Mouse (Mus musculus) liver, embryonic 14.5 days (tissue): Measurements from ENCODE around the gene Olfr616. TPM values are rescaled to one million over a fixed set of nuclear protein-coding genes. Genes with fewer than 3 reads are reported as not detected.

Source experiments
- ATAC-seq: fragments of 200-750 bp; cut with Nextera tagmentation; 2 replicates; pipeline ENCODE4 v1.8.0; 2017; ENCODE audit warnings: moderate number of reproducible peaks, mild to moderate bottlenecking, moderate library complexity; ENCODE audit not compliant: insufficient read depth
- DNase-seq, 3 experiments: peaks; one replicate each; pipeline ENCODE4 v3.0.0-alpha.2; 2012 to 2013; ENCODE audit warnings: low read depth in 3 of 3, low spot score in 3 of 3
- H3K27ac ChIP-seq: fragments of 300-500 bp; sonication (generic); 2 replicates; pipeline ENCODE4 v1.5.1; 2014; ENCODE audit warnings: moderate library complexity, mild to moderate bottlenecking, control low read depth, inconsistent platforms
- H3K27me3 ChIP-seq: fragments of 300-500 bp; sonication (generic); 2 replicates; pipeline ENCODE4 v1.6.1; 2014; ENCODE audit warnings: mild to moderate bottlenecking, low read length, moderate library complexity; ENCODE audit not compliant: control insufficient read depth, insufficient read depth
- H3K36me3 ChIP-seq: fragments of 300-500 bp; sonication (generic); replicated peaks from 2 replicates; pipeline ENCODE4 v1.6.1; 2014; ENCODE audit warnings: low read depth; ENCODE audit not compliant: control insufficient read depth, insufficient read depth
- H3K4me1 ChIP-seq, 2 experiments: fragments of 200-500 bp in 1 of 2; fragments of 300-500 bp in 1 of 2; sonication (generic) in 1 of 2; replicated peaks; 2 replicates each; pipeline ENCODE4 v1.6.1; 2012 to 2014; ENCODE audit warnings: antibody characterized with exemption in 1 of 2, inconsistent platforms in 1 of 2, low read length in 1 of 2; ENCODE audit not compliant: control insufficient read depth in 2 of 2, insufficient read depth in 2 of 2
- H3K4me2 ChIP-seq: fragments of 300-500 bp; sonication (generic); 2 replicates; pipeline ENCODE4 v1.6.1; 2014; ENCODE audit warnings: low read depth, mild to moderate bottlenecking, control low read depth, moderate library complexity
- H3K4me3 ChIP-seq, 2 experiments: fragments of 200-500 bp in 1 of 2; fragments of 300-500 bp in 1 of 2; sonication (generic) in 1 of 2; 2 replicates each; pipeline ENCODE4 v1.5.1; 2012 to 2014; ENCODE audit warnings: low read depth in 2 of 2, low read length in 2 of 2, mild to moderate bottlenecking in 2 of 2, control low read depth in 1 of 2, inconsistent platforms in 1 of 2, moderate library complexity in 1 of 2; ENCODE audit not compliant: insufficient read depth in 1 of 2
- H3K9ac ChIP-seq: fragments of 300-500 bp; sonication (generic); replicated peaks from 2 replicates; pipeline ENCODE4 v1.6.1; 2014; ENCODE audit warnings: mild to moderate bottlenecking, control low read depth, moderate library complexity
- H3K9me3 ChIP-seq: fragments of 300-500 bp; sonication (generic); 2 replicates; pipeline ENCODE4 v1.6.1; 2016; ENCODE audit warnings: low read length, mixed read lengths; ENCODE audit not compliant: control insufficient read depth
- CTCF ChIP-seq: IDR thresholded peaks from 2 replicates; pipeline ENCODE4 v1.5.1; 2016; ENCODE audit warnings: antibody characterized with exemption, low read depth, control low read depth
- EP300 ChIP-seq: IDR thresholded peaks from 2 replicates; pipeline ENCODE4 v1.6.1; 2016; ENCODE audit warnings: antibody characterized with exemption, low read depth
- WGBS: fragments of 180-500 bp; shearing (Covaris S2); extraction: QIAGEN DNeasy Blood & Tissue Kit; methylation state at CpG from one replicate; pipeline ENCODE4 v1.1.7; 2014; ENCODE audit not compliant: insufficient replicate concordance; 5-methylcytosine and 5-hydroxymethylcytosine counted together
- polyA plus RNA-seq, 2 experiments: library from polyadenylated mRNA; depleted of rRNA in 1 of 2; stranded (reverse) in 1 of 2; unstranded in 1 of 2; fragments of >200 nt; fragmentation: Nextera tagmentation in 1 of 2; extraction: Ambion mirVana in 1 of 2; gene quantifications; 2 replicates each; pipeline versions ENCODE4 v1.2.1 to v1.2.3; 2012 to 2014

The Olfr616 gene
- not detected in 2 replicates for polyA plus RNA-seq (2012; rRNA removed)
- not detected in 2 replicates for polyA plus RNA-seq (2014; fragmentation: Nextera tagmentation; extraction: Ambion mirVana)

DNA sequence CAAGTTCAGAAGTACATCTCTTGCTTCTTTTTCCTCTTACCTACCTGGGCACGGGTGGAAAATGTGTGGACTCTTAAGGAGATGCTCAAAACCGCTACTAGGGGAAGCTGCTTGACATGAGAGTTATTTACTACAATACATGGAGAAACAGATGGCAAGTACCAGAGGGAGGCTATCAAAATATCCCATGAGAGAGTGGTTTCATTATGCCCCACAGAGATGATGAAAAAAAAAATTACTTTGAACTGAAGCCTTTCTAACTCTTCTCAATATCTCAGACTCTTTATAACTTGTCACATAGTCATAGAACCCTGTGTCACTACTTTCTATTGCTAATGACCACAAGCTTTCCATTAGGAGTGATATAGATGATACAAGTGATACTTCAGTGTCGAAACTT is at the start of gene Olfr616:
TSS of gene Olfr616 (minus strand) at position 101 of the 400 bp plus-strand sequence.
- 53% methylated on average over 3 of the region's 3 CpGs for WGBS
- H3K4me1 ChIP-seq, result no peaks in the 10 kb centered on the region

DNA sequence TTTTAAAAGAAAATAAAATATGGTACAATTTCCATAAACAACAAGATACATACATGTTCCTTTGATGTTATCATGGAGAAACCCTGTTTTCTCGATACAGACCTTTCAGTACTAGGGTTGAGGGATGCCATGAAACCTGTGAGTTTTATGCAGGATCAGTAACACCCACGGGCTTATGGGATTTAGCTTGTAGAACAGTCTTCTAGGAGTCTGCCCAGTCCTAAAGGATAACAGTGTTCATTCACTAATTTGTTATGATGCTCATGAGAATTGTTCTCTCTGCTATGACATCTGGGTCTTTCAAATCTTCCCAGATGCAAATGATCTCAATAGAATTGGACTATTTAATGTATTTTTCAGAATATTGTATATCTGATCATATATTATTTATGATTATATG is 43.5 kb upstream of the Olfr616 start, which contains the start of gene Olfr620:
TSS of gene Olfr620 (minus strand) at position 101 of the 400 bp plus-strand sequence.
- no peak within 1 kb of the TSS for H3K9ac ChIP-seq
- no peak within 1 kb of the TSS for H3K4me3 ChIP-seq
- H3K27me3 ChIP-seq, result no peaks in the 10 kb centered on the region
- no peaks in the 10 kb centered on the region for H3K4me1 ChIP-seq
- DNase-seq (no peak), ATAC-seq (no peak)
- TF ChIP-seq CTCF, result no peak
- TF ChIP-seq EP300, result no peak
- H3K4me2 ChIP-seq, result no peak within 1 kb of the TSS
- H3K36me3 ChIP-seq, result no peaks in the 10 kb centered on the region
- WGBS, result 41% methylated on average over 2 of the region's 2 CpGs
- no peak within 1 kb of the TSS for H3K27ac ChIP-seq
- H3K9me3 ChIP-seq, result no peaks in the 10 kb centered on the region

More for the DNA sequence above, at the start of gene Olfr616:
- DNase-seq (no peak), ATAC-seq (no peak)
- H3K9ac ChIP-seq, result no peak within 1 kb of the TSS
- H3K27me3 ChIP-seq, result no peaks in the 10 kb centered on the region
- no peak within 1 kb of the TSS for H3K4me2 ChIP-seq
- H3K27ac ChIP-seq, result no peak within 1 kb of the TSS
- H3K9me3 ChIP-seq, result no peaks in the 10 kb centered on the region
- no peak within 1 kb of the TSS for H3K4me3 ChIP-seq
- no peaks in the 10 kb centered on the region for H3K36me3 ChIP-seq
- TF ChIP-seq EP300 (no peak), CTCF (no peak)

DNA sequence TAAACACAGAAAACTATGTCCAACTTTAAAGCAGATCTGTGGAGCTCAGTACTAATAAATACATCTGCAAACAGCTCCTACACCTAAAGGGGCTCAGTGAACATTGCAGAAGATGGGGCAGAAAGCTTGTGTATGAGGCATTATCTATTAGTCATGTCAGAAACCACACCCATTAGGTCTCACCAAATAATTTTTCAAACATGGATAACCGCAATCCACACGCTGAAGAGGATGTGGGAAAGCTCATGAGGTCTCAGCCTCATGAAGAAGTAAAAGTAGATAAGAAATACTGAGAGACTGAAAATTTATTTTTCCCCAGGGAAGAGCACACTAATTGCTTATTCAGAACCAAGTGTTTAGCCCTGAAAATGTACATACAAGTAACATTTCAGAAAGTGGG is 38.5 kb upstream of the Olfr616 start:
- DNase-seq (no peak), ATAC-seq (no peak)
- Histone ChIP-seq H3K9ac (no peak overlapping the region), H3K36me3 (no peaks in the 10 kb centered on the region), H3K4me2 (no peak overlapping the region), H3K27ac (no peak overlapping the region), H3K27me3 (no peaks in the 10 kb centered on the region), H3K4me1 (no peaks in the 10 kb centered on the region), H3K4me3 (no peak overlapping the region), H3K9me3 (no peaks in the 10 kb centered on the region)
- WGBS, result 26% methylated on average over 2 of the region's 2 CpGs
- TF ChIP-seq CTCF (no peak), EP300 (no peak)

DNA sequence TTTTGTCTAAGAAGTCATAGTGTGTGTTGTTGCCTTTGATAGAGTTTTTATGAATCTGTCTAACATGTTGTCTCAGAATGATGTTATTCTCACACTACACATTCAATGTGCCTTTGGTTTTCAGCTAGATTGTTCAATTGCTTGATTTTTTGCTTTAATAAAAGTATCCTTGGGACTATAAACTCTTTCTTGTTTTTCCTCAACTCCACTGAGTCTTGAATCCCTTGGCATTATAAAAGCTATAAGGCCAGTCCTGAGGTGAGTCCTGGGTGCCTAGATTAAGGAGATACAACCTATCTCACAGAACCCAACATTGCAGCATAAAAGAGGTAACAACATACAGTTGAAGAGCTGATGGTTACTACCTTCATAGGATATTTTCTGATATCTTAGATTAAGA is 31.3 kb upstream of the Olfr616 start, which contains the start of gene Olfr619:
TSS of gene Olfr619 (plus strand) at position 301 of the 400 bp plus-strand sequence.
- Histone ChIP-seq H3K27ac (no peak within 1 kb of the TSS), H3K4me2 (no peak within 1 kb of the TSS), H3K36me3 (no peaks in the 10 kb centered on the region), H3K9me3 (no peaks in the 10 kb centered on the region), H3K4me1 (no peaks in the 10 kb centered on the region), H3K9ac (no peak within 1 kb of the TSS), H3K27me3 (no peaks in the 10 kb centered on the region), H3K4me3 (no peak within 1 kb of the TSS)
- no peak for ATAC-seq
- DNase-seq, result no peak
- TF ChIP-seq CTCF, result no peak
- TF ChIP-seq EP300, result no peak

DNA sequence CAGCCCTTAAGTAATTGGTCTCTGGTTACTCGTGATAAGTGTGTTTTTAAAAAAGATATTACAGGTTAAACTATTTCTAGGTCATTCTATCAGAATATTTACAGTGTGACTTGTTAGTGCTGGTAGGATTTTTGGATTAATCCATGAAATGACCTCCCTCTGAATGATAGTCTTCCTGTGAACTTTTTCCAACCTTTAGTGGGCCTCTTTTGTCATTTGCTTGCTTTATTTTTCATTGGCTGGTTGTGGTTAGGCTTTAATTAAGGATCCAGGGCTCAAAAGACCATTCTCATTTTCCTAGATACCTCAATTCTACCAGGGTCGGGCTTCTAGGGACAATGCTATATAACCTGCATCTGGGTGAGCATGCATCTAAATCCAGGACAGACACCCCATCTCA is 20.9 kb upstream of the Olfr616 start, which contains the start of gene Olfr618:
TSS of gene Olfr618 (plus strand) at position 301 of the 400 bp plus-strand sequence.
- no peak within 1 kb of the TSS for H3K27ac ChIP-seq

More for the DNA sequence above, 20.9 kb upstream of the Olfr616 start, which contains the start of gene Olfr618:
- Histone ChIP-seq H3K27me3 (no peaks in the 10 kb centered on the region), H3K9me3 (no peaks in the 10 kb centered on the region), H3K4me3 (no peak within 1 kb of the TSS), H3K4me1 (no peaks in the 10 kb centered on the region), H3K36me3 (no peaks in the 10 kb centered on the region), H3K9ac (no peak within 1 kb of the TSS), H3K4me2 (no peak within 1 kb of the TSS)
- no peak for TF ChIP-seq EP300
- no peak for TF ChIP-seq CTCF
- 35% methylated on average over 2 of the region's 2 CpGs for WGBS
- DNase-seq (no peak), ATAC-seq (no peak)
